Mouse (Mus musculus) cerebellum, adult 2 months (tissue): ENCODE measurements at regions not wholly inside any gene's neighbourhood (a gene's known extent, or its start where the extent isn't known, plus 50 kb on each side); places are given as distances from the start of the nearest gene placed in this dataset.

Experiments
- CTCF ChIP-seq: fragments of 200-500 bp; IDR thresholded peaks from 2 replicates; pipeline ENCODE4 v1.5.1; 2011; ENCODE audit warnings: low read depth, mild to moderate bottlenecking, control low read depth, low read length, moderate library complexity, borderline replicate concordance; ENCODE audit not compliant: insufficient read depth
- POLR2A ChIP-seq: fragments of 200-500 bp; IDR thresholded peaks from 2 replicates; pipeline ENCODE4 v1.6.1; 2011; ENCODE audit warnings: low read length, control low read depth, borderline replicate concordance; ENCODE audit not compliant: insufficient read depth

- TF ChIP-seq CTCF (no peak), POLR2A (no peak)
Observed at GRCm38 (mm10) chr8:126763600-126763999, 169.8 kb upstream of the Irf2bp2 start.
